Comparison of ENCODE assay signal across 10 mouse cellular contexts in the genomic region with DNA sequence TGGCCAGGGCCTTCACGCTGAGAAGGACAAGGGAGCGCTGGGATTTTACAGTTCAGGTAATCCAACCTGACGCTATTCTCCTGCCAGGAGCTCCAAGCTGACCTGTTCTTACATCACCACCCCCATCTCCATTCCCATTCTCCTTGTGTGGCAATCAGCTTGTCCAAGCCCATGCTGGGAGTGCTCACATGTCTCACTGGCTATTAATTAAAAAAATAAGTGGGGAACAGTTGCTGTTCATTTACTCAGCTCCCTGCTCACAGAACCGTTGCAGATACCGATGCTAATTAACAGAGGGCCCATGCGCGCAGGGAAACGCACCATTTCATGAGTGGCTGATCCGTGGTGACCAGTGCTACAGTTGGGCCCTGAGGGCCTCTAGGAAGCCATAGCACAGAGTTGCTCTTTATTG.
A peak's percentile ranks its signal among the peaks of the same experiment; 100 is the strongest.
DNase-seq lines count a peak whose midpoint lies in the region; ATAC-seq and TF ChIP-seq lines count a peak whose summit lies in the region.
"Had no signal": no experiment of that assay in that cellular context is flagged by ENCODE, and none has a peak within 500 bp of the region (broad histone marks: within the 10 kb centered on the region; RNA-seq: fewer than 3 reads in every experiment).

No protein-coding gene starts in this region.

- no peak for ATAC-seq in neural tube, embryonic 11.5 days (ENCODE audit: insufficient read depth, low FRiP score, low TSS enrichment)

- H3K4me1 ChIP-seq in neural tube, embryonic 11.5 days (ENCODE audit: control insufficient read depth, insufficient read depth, low read length): peaks cover 11% of the 10 kb centered on the region
- no peaks in the 10 kb centered on the region for H3K4me1 ChIP-seq in lung, adult 2 months (ENCODE audit: control insufficient read depth, insufficient read depth, low read length)

- no peaks in the 10 kb centered on the region for H3K9me3 ChIP-seq in neural tube, embryonic 11.5 days (ENCODE audit: control insufficient read depth, low read length)

- no peak overlapping the region for H3K27ac ChIP-seq in neural tube, embryonic 11.5 days (ENCODE audit: low read depth, low read length)
- H3K27ac ChIP-seq: liver, embryonic 14.5 days had no signal

- no peak overlapping the region for H3K9ac ChIP-seq in neural tube, embryonic 11.5 days (ENCODE audit: low read length)
- H3K9ac ChIP-seq: liver, embryonic 14.5 days had no signal

- 64% methylated on average over 9 of the region's 9 CpGs for WGBS in neural tube, embryonic 11.5 days
- 90% methylated on average over 9 of the region's 9 CpGs for WGBS in lung, adult 2 months

- peak; percentile 19 for DNase-seq in neural tube, embryonic 11.5 days (ENCODE audit: low spot score)
- DNase-seq in neural tube, embryonic 10.5 days (ENCODE audit: extremely low spot score, low spot score): no peak
- DNase-seq in gonadal fat pad, adult 2 months (ENCODE audit: low read depth): peak; percentile 50
- DNase-seq in kidney, postnatal 14 days: peak; percentile 52
- no peak for DNase-seq in thymus, postnatal 10 days (ENCODE audit: low spot score in 2 of 2)
- no peak for DNase-seq in gastrocnemius, postnatal 4 days (ENCODE audit: low spot score in 2 of 2)
- DNase-seq in spleen, postnatal 14 days (ENCODE audit: low spot score in 2 of 2): no peak
- DNase-seq in lung, adult 2 months: no peak
- DNase-seq: thymus, postnatal 4 days had no signal

- TF ChIP-seq CTCF in lung, adult 2 months (IDR thresholded peaks at IDR 0.05; ENCODE audit: insufficient read depth, low read length): no peak

- H3K27me3 ChIP-seq in neural tube, embryonic 11.5 days (ENCODE audit: control insufficient read depth, insufficient read depth, low read length): no peaks in the 10 kb centered on the region

- no peak overlapping the region for H3K4me2 ChIP-seq in neural tube, embryonic 11.5 days (ENCODE audit: low read depth)

- H3K4me3 ChIP-seq in neural tube, embryonic 11.5 days (ENCODE audit: low read depth, low read length): no peak overlapping the region
- H3K4me3 ChIP-seq in lung, adult 2 months (replicated peaks; ENCODE audit: extremely low read depth, low read depth, low read length): no peak overlapping the region

- TF ChIP-seq POLR2A in lung, adult 2 months (IDR thresholded peaks at IDR 0.05; ENCODE audit: borderline replicate concordance, extremely low read depth, low read depth, low read length): no peak

- H3K36me3 ChIP-seq in neural tube, embryonic 11.5 days (ENCODE audit: control insufficient read depth, insufficient read depth, low read length): no peaks in the 10 kb centered on the region

Comparison
In these comparisons a context has a peak if more than half of its experiments do, and no peak if none do; other contexts are left out.
1. DNase-seq: peak in neural tube, embryonic 11.5 days (single experiment), gonadal fat pad, adult 2 months (single experiment) and kidney, postnatal 14 days (single experiment); none in neural tube, embryonic 10.5 days (single experiment), thymus, postnatal 10 days (0 of 2), gastrocnemius, postnatal 4 days (0 of 2), spleen, postnatal 14 days (0 of 2) and lung, adult 2 months (single experiment).